Mouse (Mus musculus) small intestine, adult 2 months (tissue): ENCODE measurements around the gene Jade2. TPM values are rescaled to one million over a fixed set of nuclear protein-coding genes. Genes with fewer than 3 reads are reported as not detected.

Experiments
- H3K27ac ChIP-seq: fragments of 200-500 bp; 2 replicates; pipeline ENCODE4 v1.5.1; 2012; ENCODE audit warnings: low read depth, low read length, control low read depth, inconsistent platforms; ENCODE audit not compliant: insufficient read depth
- H3K27me3 ChIP-seq: fragments of 200-500 bp; 2 replicates; pipeline ENCODE4 v1.6.1; 2012; ENCODE audit warnings: mild to moderate bottlenecking, moderate library complexity, low read length, inconsistent platforms; ENCODE audit not compliant: control insufficient read depth, insufficient read depth
- H3K36me3 ChIP-seq: fragments of 200-500 bp; 2 replicates; pipeline ENCODE4 v1.6.1; 2012; ENCODE audit warnings: mild to moderate bottlenecking, low read length, control low read depth, inconsistent platforms; ENCODE audit not compliant: control insufficient read depth, insufficient read depth
- H3K4me1 ChIP-seq: fragments of 200-500 bp; 2 replicates; pipeline ENCODE4 v1.6.1; 2012; ENCODE audit warnings: low read length, inconsistent platforms, mixed read lengths; ENCODE audit not compliant: control insufficient read depth, insufficient read depth, insufficient read length
- H3K4me3 ChIP-seq: fragments of 200-500 bp; 2 replicates; pipeline ENCODE4 v1.5.1; 2012; ENCODE audit warnings: low read depth, mild to moderate bottlenecking, control low read depth, inconsistent platforms, low read length, moderate library complexity
- CTCF ChIP-seq: fragments of 200-500 bp; IDR thresholded peaks from 2 replicates; pipeline ENCODE4 v1.5.1; 2012; ENCODE audit warnings: low read depth, mild to moderate bottlenecking, control low read depth, inconsistent platforms, low read length, moderate library complexity, mixed read lengths; ENCODE audit not compliant: insufficient replicate concordance, insufficient read length; ENCODE audit errors: extremely low read depth
- POLR2A ChIP-seq: fragments of 200-500 bp; IDR thresholded peaks from 2 replicates; pipeline ENCODE4 v1.6.1; 2012; ENCODE audit warnings: low read depth, mild to moderate bottlenecking, control low read depth, inconsistent platforms, low read length, moderate library complexity
- WGBS: fragments of 180-500 bp; shearing (Covaris S2); methylation state at CpG from one replicate; pipeline ENCODE4 v1.1.7; 2018; 5-methylcytosine and 5-hydroxymethylcytosine counted together
- polyA plus RNA-seq: library from polyadenylated mRNA; depleted of rRNA; stranded (reverse); fragments of >200 nt; gene quantifications from 2 replicates; pipeline ENCODE4 v1.2.3, GENCODE M21; 2012

The Jade2 gene
- polyA plus RNA-seq, 1 experiment, result 6.3 TPM

- no peaks in the 10 kb centered on the region for H3K27me3 ChIP-seq
- TF ChIP-seq POLR2A (no peak), CTCF (no peak)
- H3K27ac ChIP-seq, result no peak overlapping the region
- no peak overlapping the region for H3K4me3 ChIP-seq
- 92% methylated on average over 11 of the region's 11 CpGs for WGBS
- peaks cover 37% of the 10 kb centered on the region for H3K36me3 ChIP-seq
- H3K4me1 ChIP-seq, result peaks cover 4% of the 10 kb centered on the region
These were observed 34.2 kb downstream of the Jade2 start for GRCm38 (mm10) chr11:51823271-51823670.

- WGBS, result 68% methylated on average over 4 of the region's 4 CpGs
- Histone ChIP-seq H3K27ac (no peak overlapping the region), H3K27me3 (no peaks in the 10 kb centered on the region), H3K36me3 (peaks cover 34% of the 10 kb centered on the region), H3K4me3 (no peak overlapping the region), H3K4me1 (peaks cover 7% of the 10 kb centered on the region)
- TF ChIP-seq CTCF, result no peak
- no peak for TF ChIP-seq POLR2A
These were observed 34.7 kb downstream of the Jade2 start for GRCm38 (mm10) chr11:51822736-51823135.

- Histone ChIP-seq H3K4me1 (peaks cover 9% of the 10 kb centered on the region), H3K27ac (no peak overlapping the region), H3K36me3 (peaks cover 30% of the 10 kb centered on the region), H3K27me3 (no peaks in the 10 kb centered on the region), H3K4me3 (no peak overlapping the region)
- WGBS, result 33% methylated on average over 11 of the region's 11 CpGs
- TF ChIP-seq CTCF (peak; percentile 83; the same call in 1 of the 2 replicates), POLR2A (no peak)
These were observed 36.6 kb downstream of the Jade2 start for GRCm38 (mm10) chr11:51820861-51821260.

- Histone ChIP-seq H3K36me3 (peaks cover 27% of the 10 kb centered on the region), H3K4me3 (no peak overlapping the region), H3K27me3 (no peaks in the 10 kb centered on the region), H3K27ac (no peak overlapping the region), H3K4me1 (peaks cover 9% of the 10 kb centered on the region)
- WGBS, result 80% methylated on average over 3 of the region's 3 CpGs
- TF ChIP-seq POLR2A, result no peak
- peak; percentile 74; the same call in 1 of the 2 replicates for TF ChIP-seq CTCF
These were observed 37.5 kb downstream of the Jade2 start for GRCm38 (mm10) chr11:51819964-51820363.

- Histone ChIP-seq H3K4me3 (no peak overlapping the region), H3K27me3 (no peaks in the 10 kb centered on the region), H3K4me1 (peaks cover 6% of the 10 kb centered on the region), H3K27ac (no peak overlapping the region), H3K36me3 (peaks cover 26% of the 10 kb centered on the region; the same call in 1 of the 2 replicates)
- 88% methylated on average over 4 of the region's 4 CpGs for WGBS
- TF ChIP-seq CTCF, result no peak
- no peak for TF ChIP-seq POLR2A
These were observed 38.6 kb downstream of the Jade2 start for GRCm38 (mm10) chr11:51818837-51819236.

GRCm38 (mm10) chr11:51817756-51818155, 39.7 kb downstream of the Jade2 start:
- H3K36me3 ChIP-seq, result peaks cover 26% of the 10 kb centered on the region; the same call in 1 of the 2 replicates

GRCm38 (mm10) chr11:51812022-51812546, 45.4 kb downstream of the Jade2 start:
- no peak for TF ChIP-seq POLR2A
- TF ChIP-seq CTCF, result no peak
- peaks cover 12% of the 10 kb centered on the region for H3K4me1 ChIP-seq
- H3K27me3 ChIP-seq, result no peaks in the 10 kb centered on the region
- 91% methylated on average over 8 of the region's 8 CpGs for WGBS
- H3K4me3 ChIP-seq, result no peak overlapping the region
- no peak overlapping the region for H3K27ac ChIP-seq
- peaks cover 19% of the 10 kb centered on the region; the same call in 1 of the 2 replicates for H3K36me3 ChIP-seq

More at GRCm38 (mm10) chr11:51817756-51818155, 39.7 kb downstream of the Jade2 start:
- 33% methylated on average over 6 of the region's 6 CpGs for WGBS
- Histone ChIP-seq H3K4me3 (no peak overlapping the region), H3K4me1 (peaks cover 10% of the 10 kb centered on the region), H3K27me3 (no peaks in the 10 kb centered on the region), H3K27ac (no peak overlapping the region)
- TF ChIP-seq CTCF (peak; percentile 99), POLR2A (no peak)

GRCm38 (mm10) chr11:51811230-51811629, 46.2 kb downstream of the Jade2 start:
- Histone ChIP-seq H3K4me3 (no peak overlapping the region), H3K27me3 (no peaks in the 10 kb centered on the region), H3K36me3 (peaks cover 12% of the 10 kb centered on the region; the same call in 1 of the 2 replicates), H3K27ac (no peak overlapping the region), H3K4me1 (peaks cover 12% of the 10 kb centered on the region)
- 94% methylated on average over 4 of the region's 4 CpGs for WGBS
- TF ChIP-seq CTCF (no peak), POLR2A (no peak)
